Mouse (Mus musculus) limb, embryonic 11.5 days (tissue): Measurements from ENCODE around the gene Ces3a. TPM values are rescaled to one million over a fixed set of nuclear protein-coding genes. Genes with fewer than 3 reads are reported as not detected.
A peak's percentile ranks its signal among the peaks of the same experiment; 100 is the strongest.

Source experiments
- ATAC-seq: fragments of 200-750 bp; cut with Nextera tagmentation; 2 replicates; pipeline ENCODE4 v1.8.0; 2017; ENCODE audit warnings: low read depth; ENCODE audit not compliant: insufficient number of reproducible peaks, low FRiP score, low TSS enrichment
- DNase-seq: peaks from one replicate; pipeline ENCODE4 v3.0.0-alpha.2; 2015; ENCODE audit warnings: low spot score
- H3K27ac ChIP-seq: fragments of 300-500 bp; sonication (generic); replicated peaks from 2 replicates; pipeline ENCODE4 v1.5.1; 2014; ENCODE audit warnings: low read depth, mild to moderate bottlenecking, low read length
- H3K27me3 ChIP-seq: fragments of 300-500 bp; sonication (generic); 2 replicates; pipeline ENCODE4 v1.6.1; 2014; ENCODE audit warnings: mild to moderate bottlenecking, low read length, mixed read lengths; ENCODE audit not compliant: control insufficient read depth, insufficient read depth
- H3K36me3 ChIP-seq: fragments of 300-500 bp; sonication (generic); 2 replicates; pipeline ENCODE4 v1.6.1; 2014; ENCODE audit warnings: mild to moderate bottlenecking, low read length, moderate library complexity, mixed read lengths; ENCODE audit not compliant: control insufficient read depth, insufficient read depth
- H3K4me1 ChIP-seq: fragments of 300-500 bp; sonication (generic); 2 replicates; pipeline ENCODE4 v1.6.1; 2014; ENCODE audit warnings: low read length, mixed read lengths; ENCODE audit not compliant: control insufficient read depth, insufficient read depth
- H3K4me2 ChIP-seq: fragments of 300-500 bp; sonication (generic); 2 replicates; pipeline ENCODE4 v1.6.1; 2014; ENCODE audit warnings: low read depth, mild to moderate bottlenecking, moderate library complexity; ENCODE audit not compliant: severe bottlenecking
- H3K4me3 ChIP-seq: fragments of 300-500 bp; sonication (generic); 2 replicates; pipeline ENCODE4 v1.5.1; 2014; ENCODE audit warnings: low read depth, low read length
- H3K9ac ChIP-seq: fragments of 300-500 bp; sonication (generic); 2 replicates; pipeline ENCODE4 v1.6.1; 2014; ENCODE audit warnings: mild to moderate bottlenecking, low read length
- H3K9me3 ChIP-seq: fragments of 300-500 bp; sonication (generic); 2 replicates; pipeline ENCODE4 v1.6.1; 2016; ENCODE audit warnings: low read length; ENCODE audit not compliant: control insufficient read depth
- WGBS: fragments of 180-500 bp; shearing (Covaris S2); extraction: QIAGEN DNeasy Blood & Tissue Kit; methylation state at CpG from one replicate; pipeline ENCODE4 v1.1.7; 2014; 5-methylcytosine and 5-hydroxymethylcytosine counted together
- polyA plus RNA-seq: library from polyadenylated mRNA; unstranded; fragments of >200 nt; fragmentation: Nextera tagmentation; extraction: Ambion mirVana; gene quantifications from 2 replicates; pipeline ENCODE4 v1.2.1, GENCODE M21; 2014

The Ces3a gene
- not detected in 2 replicates for polyA plus RNA-seq

- Histone ChIP-seq H3K4me2 (no peak within 1 kb of the TSS), H3K27ac (no peak within 1 kb of the TSS), H3K4me1 (no peaks in the 10 kb centered on the region), H3K9me3 (no peaks in the 10 kb centered on the region), H3K4me3 (no peak within 1 kb of the TSS), H3K9ac (no peak within 1 kb of the TSS), H3K36me3 (no peaks in the 10 kb centered on the region), H3K27me3 (no peaks in the 10 kb centered on the region)
- DNase-seq (no peak), ATAC-seq (no peak)
- WGBS, result 83% methylated on average over 3 of the region's 3 CpGs
Measured at GRCm38 (mm10) chr8:105048371-105048854, at the start of gene Ces3a. Ces3a (plus strand) TSS chr8:105048601.

DNA sequence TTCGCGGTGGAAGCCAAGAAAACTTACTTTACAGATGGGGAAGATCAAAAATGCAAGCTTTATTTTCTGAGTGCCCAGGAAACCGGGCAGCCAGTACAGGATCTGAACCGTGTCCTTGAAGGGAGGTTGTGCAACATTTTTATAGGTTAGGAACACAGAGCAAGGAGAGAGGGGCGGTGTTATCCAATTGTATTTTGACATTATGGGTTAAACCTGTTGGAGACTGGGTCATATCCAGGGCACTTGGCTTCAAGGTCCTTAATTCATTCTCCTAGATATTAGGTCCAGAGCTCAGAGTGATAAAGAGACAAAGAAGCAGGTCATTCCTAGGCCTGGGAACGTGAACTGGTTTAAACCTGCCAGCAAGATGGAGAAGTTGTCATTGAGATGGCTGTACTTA, 49.2 kb upstream of the Ces3a start:
- no peak for ATAC-seq
- WGBS, result 86% methylated on average over 6 of the region's 6 CpGs
- no peaks in the 10 kb centered on the region for H3K36me3 ChIP-seq
- no peak overlapping the region for H3K9ac ChIP-seq
- H3K4me2 ChIP-seq, result no peak overlapping the region
- no peaks in the 10 kb centered on the region for H3K4me1 ChIP-seq
- H3K27me3 ChIP-seq, result no peaks in the 10 kb centered on the region
- H3K4me3 ChIP-seq, result no peak overlapping the region
- H3K9me3 ChIP-seq, result no peaks in the 10 kb centered on the region
- DNase-seq, result no peak
- H3K27ac ChIP-seq, result no peak overlapping the region

- no peaks in the 10 kb centered on the region for H3K9me3 ChIP-seq
- no peaks in the 10 kb centered on the region for H3K4me1 ChIP-seq
- H3K27me3 ChIP-seq, result no peaks in the 10 kb centered on the region
- no peak for DNase-seq
- H3K36me3 ChIP-seq, result no peaks in the 10 kb centered on the region
- 82% methylated on average over 7 of the region's 7 CpGs for WGBS
- no peak within 1 kb of the TSS for H3K4me2 ChIP-seq
- H3K4me3 ChIP-seq, result no peak within 1 kb of the TSS
- no peak within 1 kb of the TSS for H3K27ac ChIP-seq
- ATAC-seq, result no peak
- no peak within 1 kb of the TSS for H3K9ac ChIP-seq
Measured at GRCm38 (mm10) chr8:105000586-105000985, 47.8 kb upstream of the Ces3a start, which contains the start of gene Ces2h. Ces2h (plus strand) TSS chr8:105000853.

GRCm38 (mm10) chr8:105010000-105010399, 38.4 kb upstream of the Ces3a start:
- WGBS, result 92% methylated on average over 2 of the region's 2 CpGs

GRCm38 (mm10) chr8:105011136-105011535, 37.3 kb upstream of the Ces3a start:
- H3K27me3 ChIP-seq, result no peaks in the 10 kb centered on the region
- no peaks in the 10 kb centered on the region for H3K4me1 ChIP-seq
- no peak overlapping the region for H3K9ac ChIP-seq
- ATAC-seq, result no peak
- no peak overlapping the region for H3K4me2 ChIP-seq
- no peaks in the 10 kb centered on the region for H3K36me3 ChIP-seq
- 80% methylated on average over 12 of the region's 12 CpGs for WGBS
- no peak overlapping the region for H3K27ac ChIP-seq
- H3K4me3 ChIP-seq, result no peak overlapping the region
- no peak for DNase-seq
- no peaks in the 10 kb centered on the region for H3K9me3 ChIP-seq

More at GRCm38 (mm10) chr8:105010000-105010399, 38.4 kb upstream of the Ces3a start:
- Histone ChIP-seq H3K36me3 (no peaks in the 10 kb centered on the region), H3K4me1 (no peaks in the 10 kb centered on the region), H3K9ac (no peak overlapping the region), H3K27ac (no peak overlapping the region), H3K4me3 (no peak overlapping the region), H3K4me2 (no peak overlapping the region), H3K27me3 (no peaks in the 10 kb centered on the region), H3K9me3 (no peaks in the 10 kb centered on the region)
- DNase-seq (no peak), ATAC-seq (no peak)

DNA sequence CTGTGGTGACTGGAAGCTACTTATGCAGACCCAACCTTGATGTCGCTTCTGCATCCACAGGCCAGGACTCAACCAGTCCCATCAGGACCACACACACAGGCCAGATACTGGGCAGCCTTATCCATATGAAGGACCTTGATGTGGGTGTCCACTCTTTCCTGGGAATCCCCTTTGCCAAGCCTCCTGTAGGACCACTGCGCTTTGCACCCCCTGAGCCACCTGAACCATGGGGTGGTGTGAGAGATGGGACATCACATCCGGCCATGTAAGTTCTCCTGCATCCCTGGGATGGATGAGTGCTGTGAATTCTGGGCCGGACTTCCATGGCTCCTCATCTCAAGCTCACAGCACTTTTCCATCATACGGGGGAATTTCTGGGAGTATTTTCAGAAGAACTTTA, 34.0 kb upstream of the Ces3a start:
- Histone ChIP-seq H3K36me3 (no peaks in the 10 kb centered on the region), H3K9ac (no peak overlapping the region), H3K4me3 (no peak overlapping the region), H3K9me3 (no peaks in the 10 kb centered on the region), H3K4me2 (no peak overlapping the region), H3K27ac (no peak overlapping the region), H3K4me1 (no peaks in the 10 kb centered on the region), H3K27me3 (no peaks in the 10 kb centered on the region)
- ATAC-seq (no peak), DNase-seq (no peak)
- 90% methylated on average over 5 of the region's 5 CpGs for WGBS

DNA sequence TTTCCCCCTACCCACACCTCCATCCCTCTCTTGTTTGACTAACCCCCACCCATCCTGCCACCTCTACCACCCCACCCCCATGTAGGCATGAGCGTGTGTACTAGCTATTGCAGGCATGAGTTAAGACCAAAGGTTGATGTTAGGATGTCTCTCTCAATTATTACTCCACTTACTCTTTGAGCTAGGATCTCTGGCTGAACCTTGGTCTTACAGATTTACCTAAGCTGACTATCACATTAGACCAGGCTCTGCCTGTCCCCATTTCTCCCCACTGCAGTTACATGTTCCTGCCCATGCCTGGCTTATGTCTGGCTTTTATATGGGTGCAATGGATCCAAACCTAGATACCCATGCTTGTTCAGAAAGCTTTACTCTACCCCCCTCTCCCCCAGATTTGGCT, 26.4 kb upstream of the Ces3a start:
- Histone ChIP-seq H3K27me3 (no peaks in the 10 kb centered on the region), H3K4me3 (no peak overlapping the region), H3K4me1 (no peaks in the 10 kb centered on the region), H3K27ac (no peak overlapping the region), H3K9me3 (no peaks in the 10 kb centered on the region), H3K4me2 (no peak overlapping the region), H3K36me3 (no peaks in the 10 kb centered on the region), H3K9ac (no peak overlapping the region)
- no peak for DNase-seq
- 81% methylated on average over 1 of the region's 1 CpGs for WGBS
- ATAC-seq, result no peak

GRCm38 (mm10) chr8:105023087-105023486, 25.3 kb upstream of the Ces3a start:
- H3K27ac ChIP-seq, result no peak overlapping the region
- 75% methylated on average over 1 of the region's 1 CpGs for WGBS
- H3K9ac ChIP-seq, result no peak overlapping the region
- H3K4me2 ChIP-seq, result no peak overlapping the region
- ATAC-seq, result no peak
- H3K4me1 ChIP-seq, result no peaks in the 10 kb centered on the region
- DNase-seq, result no peak
- H3K4me3 ChIP-seq, result no peak overlapping the region
- H3K36me3 ChIP-seq, result no peaks in the 10 kb centered on the region
- no peaks in the 10 kb centered on the region for H3K9me3 ChIP-seq
- no peaks in the 10 kb centered on the region for H3K27me3 ChIP-seq

DNA sequence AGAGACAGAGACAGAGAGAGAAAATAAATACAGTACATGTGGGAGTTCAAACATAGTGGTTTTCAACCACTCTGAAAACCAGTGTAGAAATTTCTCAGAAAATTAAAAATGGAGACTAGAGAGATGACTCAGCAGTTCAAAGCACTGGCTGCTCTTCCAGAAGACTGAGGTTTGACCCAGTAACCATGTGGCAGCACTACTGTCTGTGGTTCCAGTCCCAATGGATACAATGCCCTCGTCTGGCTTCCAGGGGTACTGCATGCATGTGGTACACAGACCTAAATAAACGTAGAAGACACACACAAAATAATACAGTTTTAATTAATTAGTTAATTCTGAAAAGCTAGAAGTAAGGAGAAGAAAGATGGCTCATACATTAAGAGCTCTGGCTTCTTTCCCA, 23.4 kb upstream of the Ces3a start:
- Histone ChIP-seq H3K4me3 (no peak overlapping the region), H3K9ac (no peak overlapping the region), H3K4me2 (no peak overlapping the region), H3K4me1 (no peaks in the 10 kb centered on the region), H3K27ac (no peak overlapping the region), H3K9me3 (no peaks in the 10 kb centered on the region), H3K36me3 (no peaks in the 10 kb centered on the region), H3K27me3 (no peaks in the 10 kb centered on the region)
- DNase-seq (peak; percentile 21), ATAC-seq (no peak)
- WGBS, result 72% methylated on average over 2 of the region's 2 CpGs
